Comparison of ENCODE assay signal across 10 mouse cellular contexts in genomic region chr6:43296798-43297507, GRCm38 (mm10). TPM values are rescaled to one million over a fixed set of nuclear protein-coding genes. Genes with fewer than 3 reads are reported as not detected.
DNase-seq lines count a peak whose midpoint lies in the region; ATAC-seq and TF ChIP-seq lines count a peak whose summit lies in the region.
"Had no signal": no experiment of that assay in that cellular context is flagged by ENCODE, and none has a peak within 500 bp of the region (broad histone marks: within the 10 kb centered on the region; RNA-seq: fewer than 3 reads in every experiment).

No protein-coding gene starts in this region.

- intact Hi-C loops in gastrocnemius, adult 2 months (cut with DNase I) = loop anchor here (2.0 kb wide), 1 partner anchor 42 kb away; no protein-coding TSS in a partner anchor

- H3K4me1 ChIP-seq in forebrain, embryonic 16.5 days (replicated peaks; ENCODE audit: control insufficient read depth, insufficient read depth, low read length) = 0 out of 2 replicates have a peak, but pooled peaks cover 3% of the 10 kb centered on the region
- H3K4me1 ChIP-seq in lung, embryonic 16.5 days (replicated peaks; ENCODE audit: control insufficient read depth, insufficient read depth, low read length) = peaks cover 17% of the 10 kb centered on the region

- H3K9me3 ChIP-seq in forebrain, embryonic 16.5 days (ENCODE audit: control insufficient read depth, low read length) = no peaks in the 10 kb centered on the region
- H3K9me3 ChIP-seq in lung, embryonic 16.5 days (ENCODE audit: control insufficient read depth, low read length) = no peaks in the 10 kb centered on the region
- H3K9me3 ChIP-seq: heart, embryonic 13.5 days had no signal

- no peak overlapping the region for H3K27ac ChIP-seq in gastrocnemius, adult 2 months
- H3K27ac ChIP-seq in forebrain, embryonic 16.5 days (ENCODE audit: low read length) = no peak overlapping the region
- H3K27ac ChIP-seq in lung, embryonic 16.5 days (ENCODE audit: low read length) = peak overlapping the region; percentile 90
- H3K27ac ChIP-seq: heart, embryonic 13.5 days had no signal

- no peaks in the 10 kb centered on the region for H3K36me3 ChIP-seq in forebrain, embryonic 16.5 days (ENCODE audit: control insufficient read depth, insufficient read depth)
- H3K36me3 ChIP-seq in lung, embryonic 16.5 days (ENCODE audit: control insufficient read depth, insufficient read depth, low read length) = no peaks in the 10 kb centered on the region
- H3K36me3 ChIP-seq: heart, embryonic 13.5 days had no signal

- peak; percentile 81 for ATAC-seq in forebrain, embryonic 16.5 days
- peak; percentile 11; the same call in 1 of the 2 replicates for ATAC-seq in lung, embryonic 16.5 days (ENCODE audit: low read depth)
- no peak for ATAC-seq in erythroid progenitor cell, adult 5-6 weeks (replicated peaks; ENCODE audit: low FRiP score, poor library complexity, severe bottlenecking)

- WGBS in forebrain, embryonic 16.5 days = 40% methylated on average over 7 of the region's 7 CpGs
- WGBS in lung, embryonic 16.5 days = 30% methylated on average over 7 of the region's 7 CpGs

- H3K27me3 ChIP-seq in forebrain, embryonic 16.5 days (replicated peaks; ENCODE audit: control insufficient read depth, insufficient read depth, low read length) = no peaks in the 10 kb centered on the region
- H3K27me3 ChIP-seq in lung, embryonic 16.5 days (ENCODE audit: control insufficient read depth, insufficient read depth, low read depth, low read length) = no peaks in the 10 kb centered on the region
- H3K27me3 ChIP-seq: heart, embryonic 13.5 days had no signal

- DNase-seq in gastrocnemius, adult 2 months = no peak
- no peak for DNase-seq in gastrocnemius, adult 18-20 months (ENCODE audit: low spot score)
- peak; percentile 16 for DNase-seq in right cerebral cortex, postnatal 25 days
- no peak for DNase-seq in right cerebral cortex, postnatal 14 days
- DNase-seq in urinary bladder, adult 18-20 months (ENCODE audit: low spot score in 2 of 2) = no peak

- no peak overlapping the region for H3K4me2 ChIP-seq in forebrain, embryonic 16.5 days (ENCODE audit: low read length)
- no peak overlapping the region for H3K4me2 ChIP-seq in lung, embryonic 16.5 days (ENCODE audit: low read depth, low read length)

- H3K4me3 ChIP-seq in gastrocnemius, adult 2 months = no peak overlapping the region
- H3K4me3 ChIP-seq in forebrain, embryonic 16.5 days (replicated peaks; ENCODE audit: low read length) = no peak overlapping the region
- H3K4me3 ChIP-seq in lung, embryonic 16.5 days (ENCODE audit: low read length) = no peak overlapping the region
- H3K4me3 ChIP-seq: heart, embryonic 13.5 days had no signal

- no peak overlapping the region for H3K9ac ChIP-seq in forebrain, embryonic 16.5 days (replicated peaks; ENCODE audit: low read depth, low read length)
- no peak overlapping the region for H3K9ac ChIP-seq in lung, embryonic 16.5 days (ENCODE audit: low read length)

- peak; percentile 74 for TF ChIP-seq CTCF in gastrocnemius, adult 2 months (IDR thresholded peaks at IDR 0.05)

RNA-seq across cellular contexts. Expression of gene Nobox, which starts 12.4 kb away (rescaled TPM):
- not detected for total RNA-seq in gastrocnemius, adult 2 months (2021)
- not detected for total RNA-seq in gastrocnemius, adult 18-20 months (2021)
- not detected in 2 replicates for polyA plus RNA-seq in forebrain, embryonic 16.5 days (2015; fragmentation: Nextera tagmentation; extraction: Ambion mirVana)
- 0.09 TPM in 1 of 2 replicates, not detected in the other for polyA plus RNA-seq in lung, embryonic 16.5 days (2015; fragmentation: Nextera tagmentation; extraction: Ambion mirVana)
- not detected in 2 replicates for total RNA-seq in erythroid progenitor cell, adult 5-6 weeks (2015; ENCODE audit: low replicate concordance)
- total RNA-seq in erythroid progenitor cell, adult 5-6 weeks (2017; ENCODE audit: low replicate concordance) = not detected in 2 replicates
- total RNA-seq: ES-E14 had no signal
- polyA plus RNA-seq: heart, embryonic 13.5 days had no signal

RNA-seq across cellular contexts. Expression of gene Arhgef5, which starts 31.6 kb away (rescaled TPM):
- total RNA-seq in gastrocnemius, adult 2 months (2021) = 1 to 10 TPM; 2.9 to 3.1 TPM
- total RNA-seq in gastrocnemius, adult 18-20 months (2021) = 1 to 10 TPM; 2.9 to 3.0 TPM
- polyA plus RNA-seq in forebrain, embryonic 16.5 days (2015; fragmentation: Nextera tagmentation; extraction: Ambion mirVana) = 1.8 and 1.9 TPM in 2 replicates
- polyA plus RNA-seq in lung, embryonic 16.5 days (2015; fragmentation: Nextera tagmentation; extraction: Ambion mirVana) = 23.3 and 25.0 TPM in 2 replicates
- 0.36 TPM in 1 of 2 replicates, not detected in the other for total RNA-seq in erythroid progenitor cell, adult 5-6 weeks (2015; ENCODE audit: low replicate concordance)
- 0.90 and 1.1 TPM in 2 replicates for total RNA-seq in erythroid progenitor cell, adult 5-6 weeks (2017; ENCODE audit: low replicate concordance)
